Mouse (Mus musculus) liver, postnatal 0 days (tissue): ENCODE data around the gene Fam213a.

Source experiments
- CTCF ChIP-seq: sonication (generic); IDR thresholded peaks from 2 replicates; pipeline ENCODE4 v1.5.1; 2016; ENCODE audit warnings: antibody characterized with exemption, low read depth
- EP300 ChIP-seq: IDR thresholded peaks from 2 replicates; pipeline ENCODE4 v1.6.1; 2016; ENCODE audit warnings: antibody characterized with exemption, low read depth, mild to moderate bottlenecking

DNA sequence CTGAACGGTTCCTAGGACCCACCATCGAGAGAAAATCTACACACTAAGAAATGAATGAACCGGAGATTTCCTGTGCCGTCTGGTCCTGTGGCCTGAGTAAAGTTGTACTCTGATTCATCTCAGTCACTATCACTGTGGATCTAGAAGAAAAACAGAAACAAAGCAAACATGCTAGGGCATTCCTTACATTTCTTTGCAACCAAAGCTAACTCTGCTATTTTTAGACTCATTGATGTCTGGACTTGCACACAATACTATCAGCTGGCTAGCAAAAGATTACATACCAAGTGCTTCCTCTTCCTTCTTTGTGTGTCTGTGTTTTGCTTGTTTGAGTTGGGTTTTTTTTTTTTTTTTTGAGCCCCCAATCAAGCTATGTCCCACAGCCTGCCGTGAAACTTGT is 3.9 kb upstream of the Fam213a start:
- no peak for TF ChIP-seq CTCF
- TF ChIP-seq EP300 = no peak
